Mouse (Mus musculus): ENCODE measurements at regions not wholly inside any gene's neighbourhood (a gene's known extent, or its start where the extent isn't known, plus 50 kb on each side); places are given as distances from the start of the nearest gene placed in this dataset.
A peak's percentile ranks its signal among the peaks of the same experiment; 100 is the strongest.

- H3K9me3 ChIP-seq (ENCODE audit: low read length), result no peaks in the 10 kb centered on the region
- H3K4me2 ChIP-seq (ENCODE audit: low read depth, low read length), result no peak overlapping the region
- ATAC-seq, result no peak
- no peaks in the 10 kb centered on the region for H3K4me1 ChIP-seq (ENCODE audit: insufficient read depth)
- WGBS (ENCODE audit: insufficient replicate concordance), result 72% methylated on average over 5 of the region's 5 CpGs
- TF ChIP-seq CTCF (IDR thresholded peaks at IDR 0.05; ENCODE audit: low read depth) (no peak), EP300 (IDR thresholded peaks at IDR 0.05; ENCODE audit: low read depth) (no peak)
- no peak for DNase-seq
- no peak overlapping the region for H3K9ac ChIP-seq (replicated peaks)
- H3K27me3 ChIP-seq (ENCODE audit: insufficient read depth, low read length), result no peaks in the 10 kb centered on the region
- no peak overlapping the region for H3K27ac ChIP-seq (ENCODE audit: low read depth)
- no peaks in the 10 kb centered on the region for H3K36me3 ChIP-seq (replicated peaks; ENCODE audit: insufficient read depth, low read length)
- H3K4me3 ChIP-seq (ENCODE audit: low read depth, low read length), result no peak overlapping the region
Observed at GRCm38 (mm10) chr11:19822991-19823390, 101.2 kb upstream of the Spred2 start.

- no peak overlapping the region for H3K4me2 ChIP-seq (ENCODE audit: low read depth, low read length)
- H3K4me1 ChIP-seq (ENCODE audit: insufficient read depth), result no peaks in the 10 kb centered on the region
- H3K27ac ChIP-seq (ENCODE audit: low read depth), result no peak overlapping the region
Observed at GRCm38 (mm10) chr11:19823461-19823895, 100.7 kb upstream of the Spred2 start.

GRCm38 (mm10) chr11:19826481-19827185 lies 97.5 kb upstream of the Spred2 start:
- H3K9me3 ChIP-seq (ENCODE audit: low read length), result no peaks in the 10 kb centered on the region
- WGBS (ENCODE audit: insufficient replicate concordance), result 72% methylated on average over 13 of the region's 13 CpGs
- TF ChIP-seq EP300 (IDR thresholded peaks at IDR 0.05; ENCODE audit: low read depth), result no peak
- no peak for TF ChIP-seq CTCF (IDR thresholded peaks at IDR 0.05; ENCODE audit: low read depth)
- DNase-seq (no peak), ATAC-seq (no peak)
- H3K4me3 ChIP-seq (ENCODE audit: low read depth, low read length), result no peak overlapping the region
- no peaks in the 10 kb centered on the region for H3K36me3 ChIP-seq (replicated peaks; ENCODE audit: insufficient read depth, low read length)
- H3K4me1 ChIP-seq (ENCODE audit: insufficient read depth), result no peaks in the 10 kb centered on the region
- no peaks in the 10 kb centered on the region for H3K27me3 ChIP-seq (ENCODE audit: insufficient read depth, low read length)
- no peak overlapping the region for H3K9ac ChIP-seq (replicated peaks)
- no peak overlapping the region for H3K27ac ChIP-seq (ENCODE audit: low read depth)
- no peak overlapping the region for H3K4me2 ChIP-seq (ENCODE audit: low read depth, low read length)

More at GRCm38 (mm10) chr11:19823461-19823895, 100.7 kb upstream of the Spred2 start:
- H3K27me3 ChIP-seq (ENCODE audit: insufficient read depth, low read length), result no peaks in the 10 kb centered on the region
- H3K36me3 ChIP-seq (replicated peaks; ENCODE audit: insufficient read depth, low read length), result no peaks in the 10 kb centered on the region
- no peak for ATAC-seq
- 2% methylated on average over 3 of the region's 3 CpGs for WGBS (ENCODE audit: insufficient replicate concordance)
- no peak overlapping the region for H3K9ac ChIP-seq (replicated peaks)
- no peaks in the 10 kb centered on the region for H3K9me3 ChIP-seq (ENCODE audit: low read length)
- TF ChIP-seq CTCF (IDR thresholded peaks at IDR 0.05; ENCODE audit: low read depth) (peak; percentile 76), EP300 (IDR thresholded peaks at IDR 0.05; ENCODE audit: low read depth) (no peak)
- H3K4me3 ChIP-seq (ENCODE audit: low read depth, low read length), result no peak overlapping the region
- DNase-seq, result peak; percentile 73

- H3K4me3 ChIP-seq (ENCODE audit: low read depth, low read length), result no peak overlapping the region
- no peak overlapping the region for H3K27ac ChIP-seq (ENCODE audit: low read depth)
- H3K27me3 ChIP-seq (ENCODE audit: insufficient read depth, low read length), result no peaks in the 10 kb centered on the region
- no peak for TF ChIP-seq CTCF (IDR thresholded peaks at IDR 0.05; ENCODE audit: low read depth)
- TF ChIP-seq EP300 (IDR thresholded peaks at IDR 0.05; ENCODE audit: low read depth), result no peak
- H3K9me3 ChIP-seq (ENCODE audit: low read length), result no peaks in the 10 kb centered on the region
- H3K36me3 ChIP-seq (replicated peaks; ENCODE audit: insufficient read depth, low read length), result no peaks in the 10 kb centered on the region
- 43% methylated on average over 11 of the region's 11 CpGs for WGBS (ENCODE audit: insufficient replicate concordance)
- H3K4me1 ChIP-seq (ENCODE audit: insufficient read depth), result no peaks in the 10 kb centered on the region
- ATAC-seq (no peak), DNase-seq (no peak)
- H3K9ac ChIP-seq (replicated peaks), result no peak overlapping the region
- no peak overlapping the region for H3K4me2 ChIP-seq (ENCODE audit: low read depth, low read length)
Observed at GRCm38 (mm10) chr11:19827996-19828395, 96.2 kb upstream of the Spred2 start.

DNA sequence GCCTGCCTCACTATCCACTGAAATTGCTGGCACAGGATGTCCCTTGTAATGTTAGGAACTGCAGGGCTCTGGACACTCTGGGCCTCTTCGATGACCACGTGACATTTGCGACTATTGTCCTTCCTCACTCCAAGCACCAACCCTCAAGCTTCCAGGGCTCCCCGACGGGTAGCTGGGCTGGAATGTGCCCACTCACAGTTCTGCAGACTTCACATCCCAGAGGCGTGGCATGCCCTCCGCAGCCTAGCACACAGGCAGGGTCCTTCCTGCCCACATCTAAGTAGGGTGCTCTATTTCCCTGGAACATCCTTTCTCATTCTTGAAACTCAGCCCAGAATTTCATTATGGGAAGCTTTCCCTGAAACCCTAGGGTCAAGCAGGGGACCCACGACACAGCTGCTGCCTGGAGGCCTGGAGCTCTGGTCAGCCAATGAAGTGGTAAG lies 95.2 kb upstream of the Spred2 start:
- 0 out of 2 replicates have a peak, but pooled peaks have one; percentile 38 for ATAC-seq
- Histone ChIP-seq H3K27me3 (ENCODE audit: insufficient read depth, low read length) (no peaks in the 10 kb centered on the region), H3K4me1 (ENCODE audit: insufficient read depth) (no peaks in the 10 kb centered on the region), H3K9ac (replicated peaks) (no peak overlapping the region), H3K9me3 (ENCODE audit: low read length) (no peaks in the 10 kb centered on the region), H3K4me3 (ENCODE audit: low read depth, low read length) (no peak overlapping the region), H3K4me2 (ENCODE audit: low read depth, low read length) (no peak overlapping the region), H3K36me3 (replicated peaks; ENCODE audit: insufficient read depth, low read length) (no peaks in the 10 kb centered on the region), H3K27ac (ENCODE audit: low read depth) (no peak overlapping the region)
- TF ChIP-seq CTCF (IDR thresholded peaks at IDR 0.05; ENCODE audit: low read depth), result no peak
- 69% methylated on average over 8 of the region's 8 CpGs for WGBS (ENCODE audit: insufficient replicate concordance)
- no peak for DNase-seq

GRCm38 (mm10) chr11:19829564-19830279 lies 94.5 kb upstream of the Spred2 start:
- 38% methylated on average over 9 of the region's 9 CpGs for WGBS (ENCODE audit: insufficient replicate concordance)
- H3K9me3 ChIP-seq (ENCODE audit: low read length), result no peaks in the 10 kb centered on the region

More at GRCm38 (mm10) chr11:19829564-19830279, 94.5 kb upstream of the Spred2 start:
- no peak for DNase-seq
- Histone ChIP-seq H3K4me2 (ENCODE audit: low read depth, low read length) (no peak overlapping the region), H3K4me3 (ENCODE audit: low read depth, low read length) (no peak overlapping the region), H3K36me3 (replicated peaks; ENCODE audit: insufficient read depth, low read length) (no peaks in the 10 kb centered on the region), H3K27ac (ENCODE audit: low read depth) (no peak overlapping the region), H3K9ac (replicated peaks) (no peak overlapping the region), H3K4me1 (ENCODE audit: insufficient read depth) (no peaks in the 10 kb centered on the region), H3K27me3 (ENCODE audit: insufficient read depth, low read length) (no peaks in the 10 kb centered on the region)
- TF ChIP-seq EP300 (IDR thresholded peaks at IDR 0.05; ENCODE audit: low read depth) (no peak), CTCF (IDR thresholded peaks at IDR 0.05; ENCODE audit: low read depth) (no peak)
- no peak for ATAC-seq
